Mouse (Mus musculus) intestine, embryonic 16.5 days (tissue): ENCODE data around the gene Cyp2t4. TPM values are rescaled to one million over a fixed set of nuclear protein-coding genes. Genes with fewer than 3 reads are reported as not detected.

Source experiments
- ATAC-seq: fragments of 200-750 bp; cut with Nextera tagmentation; 2 replicates; pipeline ENCODE4 v1.8.0; 2017; ENCODE audit warnings: moderate TSS enrichment, moderate library complexity
- H3K27ac ChIP-seq: fragments of 300-500 bp; sonication (generic); 2 replicates; pipeline ENCODE4 v1.5.1; 2014; ENCODE audit warnings: mild to moderate bottlenecking, low read length
- H3K27me3 ChIP-seq: fragments of 300-500 bp; sonication (generic); replicated peaks from 2 replicates; pipeline ENCODE4 v1.6.1; 2014; ENCODE audit warnings: low read length, control low read depth, mixed read lengths; ENCODE audit not compliant: control insufficient read depth, insufficient read depth
- H3K36me3 ChIP-seq: fragments of 300-500 bp; sonication (generic); 2 replicates; pipeline ENCODE4 v1.6.1; 2014; ENCODE audit warnings: low read length, control low read depth; ENCODE audit not compliant: control insufficient read depth, insufficient read depth
- H3K4me1 ChIP-seq: fragments of 300-500 bp; sonication (generic); 2 replicates; pipeline ENCODE4 v1.6.1; 2014; ENCODE audit warnings: low read length, control low read depth, mixed read lengths; ENCODE audit not compliant: control insufficient read depth, insufficient read depth
- H3K4me2 ChIP-seq: fragments of 300-500 bp; sonication (generic); 2 replicates; pipeline ENCODE4 v1.6.1; 2014; ENCODE audit warnings: low read depth, low read length, control low read depth
- H3K4me3 ChIP-seq: fragments of 300-500 bp; sonication (generic); 2 replicates; pipeline ENCODE4 v1.5.1; 2014; ENCODE audit warnings: mild to moderate bottlenecking, low read length
- H3K9ac ChIP-seq: fragments of 300-500 bp; sonication (generic); 2 replicates; pipeline ENCODE4 v1.6.1; 2014; ENCODE audit warnings: low read depth, low read length
- H3K9me3 ChIP-seq: fragments of 300-500 bp; sonication (generic); 2 replicates; pipeline ENCODE4 v1.6.1; 2016; ENCODE audit warnings: low read length, control low read depth; ENCODE audit not compliant: control insufficient read depth
- WGBS: fragments of 180-500 bp; shearing (Covaris S2); extraction: QIAGEN DNeasy Blood & Tissue Kit; methylation state at CpG from one replicate; pipeline ENCODE4 v1.1.7; 2014; 5-methylcytosine and 5-hydroxymethylcytosine counted together
- polyA plus RNA-seq: library from polyadenylated mRNA; unstranded; fragments of >200 nt; fragmentation: Nextera tagmentation; extraction: Ambion mirVana; gene quantifications from 2 replicates; pipeline ENCODE4 v1.2.1, GENCODE M21; 2015

Gene Cyp2t4
- polyA plus RNA-seq, 1 experiment from 2014 or later, result 0.09 TPM

- WGBS, result 1% methylated on average over 8 of the region's 8 CpGs
- peak overlapping the region; percentile 89 for H3K9ac ChIP-seq
- H3K4me1 ChIP-seq, result peaks cover 49% of the 10 kb centered on the region
- H3K4me3 ChIP-seq, result peak overlapping the region; percentile 76
- peak overlapping the region; percentile 98 for H3K27ac ChIP-seq
- peak; percentile 2 for ATAC-seq
- H3K9me3 ChIP-seq, result no peaks in the 10 kb centered on the region
- peak overlapping the region; percentile 85 for H3K4me2 ChIP-seq
- peaks cover 3% of the 10 kb centered on the region; the same call in 1 of the 2 replicates for H3K36me3 ChIP-seq
- H3K27me3 ChIP-seq, result no peaks in the 10 kb centered on the region
Observed at GRCm38 (mm10) chr7:27165696-27166095, 12.2 kb downstream of the Cyp2t4 start.

DNA sequence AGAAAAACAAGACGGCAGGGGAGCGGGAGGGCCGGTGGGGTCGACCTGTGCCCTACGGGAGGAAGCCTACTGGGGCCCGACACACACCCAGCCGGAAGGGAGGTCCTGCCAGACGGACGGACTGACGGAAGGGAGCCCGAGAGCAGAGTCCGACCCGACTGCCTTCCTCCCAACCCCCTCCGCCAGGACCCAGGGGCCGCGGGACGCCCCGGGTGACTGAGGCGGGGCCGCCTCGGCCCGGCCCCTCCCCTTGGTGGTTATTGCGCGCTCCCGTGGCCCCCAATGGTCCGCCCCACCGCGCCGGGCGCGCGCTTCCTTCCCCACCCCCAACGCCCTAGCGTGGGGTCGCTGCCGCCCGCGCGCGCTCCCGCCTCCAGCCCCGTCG, 12.7 kb downstream of the Cyp2t4 start:
- peaks cover 3% of the 10 kb centered on the region; the same call in 1 of the 2 replicates for H3K36me3 ChIP-seq
- no peaks in the 10 kb centered on the region for H3K27me3 ChIP-seq
- peak overlapping the region; percentile 98 for H3K27ac ChIP-seq
- WGBS, result under 1% methylated on average over 37 of the region's 43 CpGs
- peak overlapping the region; percentile 76 for H3K4me3 ChIP-seq
- H3K9me3 ChIP-seq, result no peaks in the 10 kb centered on the region
- H3K4me2 ChIP-seq, result peak overlapping the region; percentile 85
- peak; percentile 87 for ATAC-seq
- H3K9ac ChIP-seq, result peak overlapping the region; percentile 89
- H3K4me1 ChIP-seq, result peaks cover 43% of the 10 kb centered on the region

- H3K4me2 ChIP-seq, result peak within 1 kb of the TSS; percentile 85
- H3K4me1 ChIP-seq, result peaks cover 38% of the 10 kb centered on the region
- ATAC-seq, result peak; percentile 87
- H3K9ac ChIP-seq, result peak within 1 kb of the TSS; percentile 89
- H3K9me3 ChIP-seq, result no peaks in the 10 kb centered on the region
- under 1% methylated on average over 61 of the region's 61 CpGs for WGBS
- H3K4me3 ChIP-seq, result peak within 1 kb of the TSS; percentile 76
- H3K27ac ChIP-seq, result peak within 1 kb of the TSS; percentile 98
- H3K27me3 ChIP-seq, result no peaks in the 10 kb centered on the region
- H3K36me3 ChIP-seq, result peaks cover 3% of the 10 kb centered on the region; the same call in 1 of the 2 replicates
Observed at GRCm38 (mm10) chr7:27166614-27167474, 13.3 kb downstream of the Cyp2t4 start, which contains the start of gene Egln2. Gene Egln2, minus strand, starts transcription at chr7:27166802.

GRCm38 (mm10) chr7:27167475-27168094, 14.1 kb downstream of the Cyp2t4 start:
- Histone ChIP-seq H3K4me3 (peak overlapping the region; percentile 76), H3K36me3 (peaks cover 4% of the 10 kb centered on the region; the same call in 1 of the 2 replicates), H3K4me2 (peak overlapping the region; percentile 85), H3K4me1 (peaks cover 31% of the 10 kb centered on the region), H3K9ac (peak overlapping the region; percentile 89), H3K9me3 (no peaks in the 10 kb centered on the region), H3K27ac (peak overlapping the region; percentile 98), H3K27me3 (no peaks in the 10 kb centered on the region)
- peak; percentile 0; the same call in 1 of the 2 replicates for ATAC-seq
- WGBS, result 74% methylated on average over 11 of the region's 11 CpGs

DNA sequence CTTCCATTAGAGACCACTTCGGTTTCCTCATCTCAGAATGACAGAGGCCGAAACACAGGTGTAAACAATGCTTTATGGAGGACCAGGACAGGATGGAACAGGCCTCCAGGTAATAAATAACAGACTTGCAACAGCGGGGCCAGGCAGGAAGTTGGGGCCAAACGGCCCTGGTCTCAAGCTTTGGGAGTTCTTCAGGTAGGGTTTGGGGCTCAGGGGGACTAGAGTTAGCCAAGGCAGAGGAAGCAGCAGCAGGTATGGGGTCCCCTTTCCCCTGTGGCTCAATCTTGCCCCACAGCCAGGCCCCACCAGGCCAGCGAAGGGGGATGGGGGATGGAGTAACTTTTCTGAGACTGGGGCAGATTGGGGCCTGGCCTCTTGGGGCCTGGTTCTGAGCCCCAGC, 14.9 kb downstream of the Cyp2t4 start:
- Histone ChIP-seq H3K27ac (no peak overlapping the region), H3K9ac (no peak overlapping the region; the same call in 1 of the 2 replicates), H3K4me1 (peaks cover 23% of the 10 kb centered on the region), H3K4me2 (no peak overlapping the region), H3K9me3 (no peaks in the 10 kb centered on the region), H3K4me3 (no peak overlapping the region), H3K27me3 (no peaks in the 10 kb centered on the region), H3K36me3 (peaks cover 9% of the 10 kb centered on the region; the same call in 1 of the 2 replicates)
- no peak for ATAC-seq
- WGBS, result 81% methylated on average over 5 of the region's 5 CpGs

DNA sequence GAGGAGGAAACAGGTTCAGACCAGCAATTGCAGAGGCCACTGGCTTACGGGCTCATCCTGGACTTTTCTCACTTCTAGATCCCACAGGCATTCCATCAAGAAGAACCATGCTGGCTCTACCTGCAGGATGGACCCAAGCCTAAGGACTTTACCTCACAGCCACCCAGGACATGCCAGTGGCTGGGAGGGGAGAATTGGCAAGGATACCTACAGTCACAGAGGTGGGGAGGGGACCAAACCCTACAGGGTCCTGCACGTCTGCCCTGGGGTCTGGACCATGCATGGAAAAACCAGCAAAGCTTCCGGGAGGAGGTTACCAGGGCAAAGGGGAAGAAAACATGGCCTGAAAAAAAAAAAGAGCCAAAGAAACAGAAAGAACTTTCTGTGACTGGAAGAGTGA, 17.5 kb downstream of the Cyp2t4 start:
- H3K4me3 ChIP-seq, result no peak overlapping the region
- 92% methylated on average over 3 of the region's 3 CpGs for WGBS
- no peak overlapping the region for H3K27ac ChIP-seq
- H3K27me3 ChIP-seq, result no peaks in the 10 kb centered on the region
- no peaks in the 10 kb centered on the region for H3K9me3 ChIP-seq
- H3K4me1 ChIP-seq, result no peaks in the 10 kb centered on the region; the same call in 1 of the 2 replicates
- H3K9ac ChIP-seq, result no peak overlapping the region
- ATAC-seq, result no peak
- peaks cover 6% of the 10 kb centered on the region; the same call in 1 of the 2 replicates for H3K36me3 ChIP-seq
- no peak overlapping the region for H3K4me2 ChIP-seq

DNA sequence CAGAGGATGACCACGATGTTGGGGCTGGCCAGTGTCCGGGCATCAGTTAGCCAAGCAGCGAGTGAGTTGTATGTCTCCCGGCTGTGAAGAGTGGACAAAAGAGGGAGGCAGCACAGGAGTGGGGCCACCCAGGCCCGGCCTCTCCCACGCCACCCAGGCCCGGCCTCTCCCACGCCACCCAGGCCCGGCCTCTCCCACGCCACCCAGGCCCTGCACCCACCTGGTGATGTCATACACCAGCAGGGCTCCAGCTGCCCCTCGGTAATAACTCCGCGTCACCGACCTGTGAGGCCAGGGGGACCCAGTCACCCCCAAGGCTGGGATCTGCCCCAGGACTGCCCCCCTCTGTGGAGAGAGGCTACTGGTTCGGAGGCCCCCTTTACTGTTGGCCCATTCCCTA, 21.0 kb downstream of the Cyp2t4 start:
- peaks cover 2% of the 10 kb centered on the region; the same call in 1 of the 2 replicates for H3K4me1 ChIP-seq
- WGBS, result 95% methylated on average over 15 of the region's 15 CpGs
- H3K36me3 ChIP-seq, result peaks cover 6% of the 10 kb centered on the region; the same call in 1 of the 2 replicates
- no peak overlapping the region for H3K9ac ChIP-seq
- no peaks in the 10 kb centered on the region for H3K27me3 ChIP-seq
- H3K4me2 ChIP-seq, result no peak overlapping the region
- no peak overlapping the region for H3K27ac ChIP-seq
- H3K9me3 ChIP-seq, result no peaks in the 10 kb centered on the region
- no peak for ATAC-seq
- H3K4me3 ChIP-seq, result no peak overlapping the region

DNA sequence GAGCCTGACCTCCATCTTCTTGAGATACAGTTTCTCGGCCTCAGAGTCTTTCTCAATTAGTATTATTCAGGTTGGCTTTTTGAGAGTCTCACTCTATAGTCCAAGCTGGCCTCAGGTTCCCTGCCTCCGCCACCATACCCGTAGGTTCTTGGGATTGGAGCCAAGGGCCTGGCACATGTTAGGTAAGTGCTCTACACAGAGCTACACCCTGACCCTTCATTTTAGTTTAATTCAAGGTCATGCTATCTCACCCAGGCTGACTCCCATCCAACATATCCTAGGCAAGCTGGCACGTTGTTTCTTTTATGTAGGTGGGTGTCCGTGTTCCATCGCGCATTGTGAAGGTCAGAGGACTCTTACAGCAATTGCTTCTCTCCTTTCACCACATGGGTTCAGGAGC, 21.4 kb downstream of the Cyp2t4 start:
- WGBS, result 89% methylated on average over 7 of the region's 7 CpGs
- H3K27me3 ChIP-seq, result no peaks in the 10 kb centered on the region
- H3K9me3 ChIP-seq, result no peaks in the 10 kb centered on the region
- no peak overlapping the region for H3K27ac ChIP-seq
- ATAC-seq, result no peak
- no peak overlapping the region for H3K9ac ChIP-seq
- peaks cover 6% of the 10 kb centered on the region; the same call in 1 of the 2 replicates for H3K36me3 ChIP-seq
- H3K4me1 ChIP-seq, result peaks cover 5% of the 10 kb centered on the region
- H3K4me2 ChIP-seq, result no peak overlapping the region
- H3K4me3 ChIP-seq, result no peak overlapping the region

DNA sequence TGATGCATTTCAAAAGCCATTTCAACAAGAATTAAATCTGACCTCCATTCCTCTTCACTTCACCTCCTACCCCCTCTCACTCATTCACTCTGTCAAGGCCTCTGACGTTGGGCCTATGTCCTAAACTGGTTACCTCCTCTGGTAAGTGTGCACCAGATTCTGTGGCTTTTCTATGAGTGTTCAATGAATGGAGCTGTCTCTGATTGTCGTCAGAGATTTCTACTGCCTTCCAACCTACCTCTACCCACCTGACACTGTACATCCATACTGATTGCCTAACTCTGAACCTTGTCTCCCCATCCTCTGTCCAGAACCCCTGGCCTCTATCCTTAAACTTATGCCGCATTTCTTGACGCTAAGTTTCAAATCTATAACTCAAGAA, 24.4 kb downstream of the Cyp2t4 start:
- H3K4me3 ChIP-seq, result peak overlapping the region; percentile 88
- WGBS, result 18% methylated on average over 4 of the region's 4 CpGs
- peaks cover 2% of the 10 kb centered on the region; the same call in 1 of the 2 replicates for H3K36me3 ChIP-seq
- no peaks in the 10 kb centered on the region for H3K27me3 ChIP-seq
- H3K9me3 ChIP-seq, result no peaks in the 10 kb centered on the region
- peak; percentile 6; the same call in 1 of the 2 replicates for ATAC-seq
- peak overlapping the region; percentile 97 for H3K27ac ChIP-seq
- H3K4me2 ChIP-seq, result peak overlapping the region; percentile 51
- H3K4me1 ChIP-seq, result peaks cover 11% of the 10 kb centered on the region
- peak overlapping the region; percentile 73 for H3K9ac ChIP-seq
